ENCODE assay signal across 9 mouse cellular contexts in the genomic region with DNA sequence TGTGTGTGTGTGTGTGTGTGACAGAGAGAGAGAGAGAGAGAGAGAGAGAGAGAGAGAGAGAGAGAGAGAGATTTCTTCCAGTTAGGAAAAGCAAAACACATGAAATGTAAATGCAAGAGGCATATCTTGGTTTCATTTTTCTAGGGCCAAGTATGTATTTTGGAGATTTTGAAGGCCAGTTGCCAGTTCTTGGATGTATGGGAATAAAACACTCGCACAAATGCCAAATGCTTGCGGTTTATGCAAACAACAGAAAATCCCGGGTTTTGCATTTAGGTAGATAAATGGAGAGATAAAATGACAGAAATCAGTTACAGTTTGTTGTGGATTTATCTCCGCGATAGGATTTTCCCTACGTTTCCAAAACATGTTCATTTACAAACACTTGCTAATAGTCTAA.
DNase-seq lines count a peak whose midpoint lies in the region; ATAC-seq lines count a peak whose summit lies in the region.
"Had no signal": no experiment of that assay in that cellular context is flagged by ENCODE, and none has a peak within 500 bp of the region (broad histone marks: within the 10 kb centered on the region; RNA-seq: fewer than 3 reads in every experiment).

No protein-coding gene starts in this region.

- H3K36me3 ChIP-seq in heart, embryonic 16.5 days (ENCODE audit: control insufficient read depth, insufficient read depth): no peaks in the 10 kb centered on the region
- no peaks in the 10 kb centered on the region for H3K36me3 ChIP-seq in forebrain, embryonic 11.5 days (ENCODE audit: control insufficient read depth, insufficient read depth, low read length)
- H3K36me3 ChIP-seq in limb, embryonic 11.5 days (ENCODE audit: control insufficient read depth, insufficient read depth, low read length): no peaks in the 10 kb centered on the region

- intact Hi-C loops in heart, postnatal 36 days (cut with DNase I): loop anchor here (5.0 kb wide), 1 partner anchor 198 kb away; no protein-coding TSS in a partner anchor

- H3K9ac ChIP-seq in heart, embryonic 16.5 days (ENCODE audit: low read length): no peak overlapping the region
- H3K9ac ChIP-seq in forebrain, embryonic 11.5 days (ENCODE audit: low read length): no peak overlapping the region
- H3K9ac ChIP-seq in limb, embryonic 11.5 days (ENCODE audit: low read length): no peak overlapping the region

- 7% methylated on average over 6 of the region's 6 CpGs for WGBS in heart, embryonic 16.5 days
- WGBS in forebrain, embryonic 11.5 days: 4% methylated on average over 6 of the region's 6 CpGs
- WGBS in limb, embryonic 11.5 days: 5% methylated on average over 6 of the region's 6 CpGs

- peaks cover 56% of the 10 kb centered on the region for H3K27me3 ChIP-seq in heart, embryonic 16.5 days (ENCODE audit: control insufficient read depth, insufficient read depth, low read length)
- H3K27me3 ChIP-seq in forebrain, embryonic 11.5 days (ENCODE audit: control insufficient read depth, insufficient read depth, low read length): peaks cover 30% of the 10 kb centered on the region
- peaks cover 23% of the 10 kb centered on the region for H3K27me3 ChIP-seq in limb, embryonic 11.5 days (ENCODE audit: control insufficient read depth, insufficient read depth, low read length)

- H3K4me3 ChIP-seq in heart, embryonic 16.5 days (ENCODE audit: low read length): no peak overlapping the region; the same call in 1 of the 2 replicates
- H3K4me3 ChIP-seq in forebrain, embryonic 11.5 days (ENCODE audit: low read depth, low read length): no peak overlapping the region
- no peak overlapping the region for H3K4me3 ChIP-seq in limb, embryonic 11.5 days (ENCODE audit: low read depth, low read length)

- ATAC-seq in heart, embryonic 16.5 days (replicated peaks; ENCODE audit: extremely low read depth, insufficient read depth, low FRiP score): no peak
- ATAC-seq in forebrain, embryonic 11.5 days (replicated peaks; ENCODE audit: low FRiP score): no peak
- ATAC-seq in limb, embryonic 11.5 days (ENCODE audit: insufficient number of reproducible peaks, low FRiP score, low TSS enrichment, low read depth): no peak

- no peak for DNase-seq in heart, postnatal 36 days
- peak; percentile 10 for DNase-seq in Muller cell, postnatal 12 days (ENCODE audit: inconsistent ontology term)
- no peak for DNase-seq in forebrain, embryonic 11.5 days (ENCODE audit: low spot score)
- DNase-seq in limb, embryonic 11.5 days (ENCODE audit: low spot score): no peak
- DNase-seq in ovary, adult 18-20 months (ENCODE audit: low spot score): no peak
- no peak for DNase-seq in left cerebral cortex, adult 11 months (ENCODE audit: low spot score)
- DNase-seq in left cerebral cortex, adult 18-20 months (ENCODE audit: low spot score in 2 of 2): no peak

- H3K4me1 ChIP-seq in heart, embryonic 16.5 days (ENCODE audit: control insufficient read depth, insufficient read depth, low read length): peaks cover 8% of the 10 kb centered on the region; the same call in 1 of the 2 replicates
- H3K4me1 ChIP-seq in forebrain, embryonic 11.5 days (replicated peaks; ENCODE audit: control insufficient read depth, insufficient read depth, low read length): peaks cover 10% of the 10 kb centered on the region; the same call in 1 of the 2 replicates
- peaks cover 8% of the 10 kb centered on the region for H3K4me1 ChIP-seq in limb, embryonic 11.5 days (ENCODE audit: control insufficient read depth, insufficient read depth, low read length)

- H3K9me3 ChIP-seq in heart, embryonic 16.5 days (replicated peaks; ENCODE audit: control insufficient read depth, low read length): no peaks in the 10 kb centered on the region
- H3K9me3 ChIP-seq in forebrain, embryonic 11.5 days (ENCODE audit: control insufficient read depth, low read length): no peaks in the 10 kb centered on the region
- no peaks in the 10 kb centered on the region for H3K9me3 ChIP-seq in limb, embryonic 11.5 days (ENCODE audit: control insufficient read depth, low read length)

- no peak overlapping the region for H3K27ac ChIP-seq in heart, embryonic 16.5 days (ENCODE audit: low read length)
- H3K27ac ChIP-seq in forebrain, embryonic 11.5 days (ENCODE audit: low read depth, low read length): no peak overlapping the region
- no peak overlapping the region for H3K27ac ChIP-seq in limb, embryonic 11.5 days (replicated peaks; ENCODE audit: low read depth, low read length)
- H3K27ac ChIP-seq: kidney, postnatal 0 days had no signal

- H3K4me2 ChIP-seq in heart, embryonic 16.5 days (ENCODE audit: low read depth, low read length): peak overlapping the region; percentile 83; the same call in 1 of the 2 replicates
- H3K4me2 ChIP-seq in forebrain, embryonic 11.5 days (ENCODE audit: low read depth, low read length, severe bottlenecking): peak overlapping the region; percentile 65; the same call in 1 of the 2 replicates
- H3K4me2 ChIP-seq in limb, embryonic 11.5 days (ENCODE audit: low read depth, severe bottlenecking): peak overlapping the region; percentile 53; the same call in 1 of the 2 replicates
